Mouse (Mus musculus) heart, postnatal 36 days (tissue): Measurements from ENCODE around the gene Exosc9. TPM values are rescaled to one million over a fixed set of nuclear protein-coding genes. Genes with fewer than 3 reads are reported as not detected.
A peak's percentile ranks its signal among the peaks of the same experiment; 100 is the strongest.

Experiments
- DNase-seq, 2 experiments: peaks; one replicate each; pipeline ENCODE4 v3.0.0; 2021 to 2022
- intact Hi-C: fragments of 180-260 bp; cut with DNase I; formaldehyde crosslinking; loops from one replicate; pipeline ENCODE4 v1.15.1; 2025
- total RNA-seq, 2 experiments: library from RNA; stranded (reverse); gene quantifications; 2 replicates each; pipeline ENCODE4 v1.2.3; 2021

The Exosc9 gene
- 10 to 100 TPM; 17.0 to 18.4 TPM for total RNA-seq

DNA sequence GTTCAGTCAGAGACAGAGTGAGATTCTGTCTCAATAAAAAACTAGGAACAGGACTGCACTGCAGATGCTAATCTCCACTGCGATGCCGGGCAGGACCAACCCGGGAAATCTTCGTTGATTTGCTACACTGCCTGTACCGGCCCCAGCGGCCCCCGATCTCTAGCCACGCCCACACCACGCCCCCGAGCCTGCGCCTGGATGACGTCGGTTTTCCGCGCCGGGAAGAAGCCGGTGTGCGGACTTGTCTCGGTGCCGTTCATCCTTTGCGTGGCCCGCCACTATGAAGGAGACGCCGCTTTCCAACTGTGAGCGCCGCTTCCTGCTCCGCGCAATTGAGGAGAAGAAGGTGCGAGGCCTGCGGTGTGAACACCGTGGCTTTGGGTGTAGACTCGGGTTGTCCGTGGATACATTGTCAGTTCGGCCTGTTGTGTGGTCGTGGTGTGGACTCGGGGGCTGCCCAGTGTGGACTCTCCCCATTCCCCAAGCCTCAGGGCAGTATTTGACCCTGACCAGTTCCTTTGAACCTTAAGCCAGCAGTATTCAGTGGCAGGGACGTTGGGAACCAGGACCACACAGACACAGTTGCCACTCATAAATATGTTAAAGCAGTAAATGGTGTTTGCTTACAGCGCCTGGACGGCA lies at the start of gene Exosc9:
Gene Exosc9, plus strand, starts transcription at position 201 of the 642 bp plus-strand sequence.
- DNase-seq = peak; percentile 95 to 98
- intact Hi-C loops = loop anchor here (1.0 kb wide), 1 partner anchor 20 kb away; the partner anchor contains the start of gene Ccna2

DNA sequence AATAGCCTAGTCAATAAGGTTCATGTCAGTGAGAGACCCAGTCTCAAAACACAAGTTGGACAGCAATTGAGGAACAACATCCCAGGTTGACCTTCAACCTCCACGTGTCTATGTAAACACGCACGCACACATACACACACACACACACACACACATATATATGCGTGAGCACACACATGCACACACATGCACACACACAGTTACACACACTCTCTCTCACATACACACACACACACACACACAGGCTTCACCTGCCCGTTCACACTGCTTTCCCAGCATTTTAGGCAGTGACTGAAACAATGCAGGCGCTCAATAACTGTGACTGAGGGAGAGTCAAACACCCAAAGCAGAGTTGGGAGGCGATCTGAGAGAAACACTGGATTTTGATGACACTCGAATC lies 47.1 kb upstream of the Exosc9 start:
- intact Hi-C loops = no loop called here
- no peak for DNase-seq

DNA sequence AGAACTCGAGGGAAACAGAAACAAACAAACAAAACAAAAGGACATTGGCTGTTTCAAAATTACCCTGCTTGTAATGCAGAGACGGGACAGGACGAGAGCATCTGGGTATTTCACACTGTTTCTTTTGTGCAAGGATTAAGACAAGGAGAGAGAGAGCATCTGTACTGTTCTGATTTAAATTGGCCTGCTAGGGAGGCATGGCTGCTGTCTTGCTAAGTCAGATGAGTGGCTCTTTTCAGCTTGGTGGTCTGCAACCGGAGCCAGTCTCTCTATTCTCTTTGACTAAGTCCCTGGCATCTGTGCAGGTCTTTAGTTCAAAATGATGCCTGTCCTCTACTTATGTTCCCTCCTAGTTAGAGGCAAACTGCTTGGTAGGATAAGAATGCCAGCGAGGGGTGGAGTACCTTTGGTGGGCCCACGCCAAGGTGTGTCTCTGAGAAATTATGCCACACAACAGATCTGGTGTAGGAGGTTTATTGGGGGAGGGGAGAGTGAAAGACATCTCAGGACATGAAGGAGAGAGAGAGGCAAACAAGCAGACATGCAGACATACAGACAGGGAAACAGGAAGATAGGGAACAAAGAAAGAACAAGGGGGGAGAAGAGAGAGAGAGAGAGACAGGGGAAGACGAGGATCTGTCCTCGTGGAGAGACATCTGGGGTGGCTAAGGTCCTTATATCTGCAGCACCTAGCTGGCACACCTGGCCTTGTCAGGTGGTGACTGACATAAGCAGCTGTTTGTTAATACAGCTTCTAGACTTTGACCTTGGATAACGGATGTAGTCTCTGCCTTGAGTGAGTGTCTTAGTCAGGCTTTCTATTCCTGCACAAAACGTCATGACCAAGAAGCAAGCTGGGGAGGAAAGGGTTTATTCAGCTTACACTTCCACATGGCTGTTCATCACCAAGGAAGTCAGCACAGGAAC lies 46.3 kb upstream of the Exosc9 start:
- DNase-seq = no peak
- intact Hi-C loops = no loop called here

DNA sequence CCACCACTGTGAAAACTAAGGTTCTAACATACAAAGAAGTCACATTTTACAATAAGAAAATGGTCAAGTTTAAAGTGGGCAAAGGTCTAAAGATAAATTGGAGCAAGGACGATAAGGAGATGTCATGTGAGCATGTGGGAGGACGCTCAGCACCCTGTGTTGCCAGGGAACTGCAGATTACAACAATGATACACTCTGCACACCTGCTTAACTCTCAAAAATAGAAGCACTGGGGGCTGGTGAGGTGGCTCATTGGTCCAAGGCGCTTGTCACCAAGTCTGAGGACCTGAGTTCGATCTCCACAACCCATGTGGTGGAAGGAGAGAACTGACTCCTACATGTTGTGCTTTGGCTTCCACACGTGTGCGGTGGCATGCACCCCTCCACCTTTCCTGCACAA lies 40.9 kb upstream of the Exosc9 start:
- intact Hi-C loops = no loop called here
- DNase-seq = no peak

DNA sequence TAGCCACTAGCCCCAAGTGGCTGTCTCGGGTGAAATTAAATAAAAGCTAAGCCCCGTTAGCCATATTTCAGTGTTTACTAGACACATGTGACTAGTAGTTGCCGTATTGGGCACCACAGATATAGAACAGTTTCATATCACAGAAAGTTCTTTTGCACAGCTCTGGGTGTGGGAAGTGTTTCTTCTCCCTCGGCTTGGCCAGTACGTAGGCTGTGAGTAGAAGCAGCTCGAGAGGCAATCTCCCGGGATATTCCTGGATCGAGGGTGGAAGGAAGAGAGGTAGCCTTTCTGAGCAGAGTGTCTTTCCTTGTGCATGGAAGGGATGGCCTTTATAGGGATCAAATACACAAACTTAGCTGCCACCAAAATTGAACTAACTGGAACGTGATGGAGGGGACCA lies 36.2 kb upstream of the Exosc9 start:
- intact Hi-C loops = no loop called here

DNA sequence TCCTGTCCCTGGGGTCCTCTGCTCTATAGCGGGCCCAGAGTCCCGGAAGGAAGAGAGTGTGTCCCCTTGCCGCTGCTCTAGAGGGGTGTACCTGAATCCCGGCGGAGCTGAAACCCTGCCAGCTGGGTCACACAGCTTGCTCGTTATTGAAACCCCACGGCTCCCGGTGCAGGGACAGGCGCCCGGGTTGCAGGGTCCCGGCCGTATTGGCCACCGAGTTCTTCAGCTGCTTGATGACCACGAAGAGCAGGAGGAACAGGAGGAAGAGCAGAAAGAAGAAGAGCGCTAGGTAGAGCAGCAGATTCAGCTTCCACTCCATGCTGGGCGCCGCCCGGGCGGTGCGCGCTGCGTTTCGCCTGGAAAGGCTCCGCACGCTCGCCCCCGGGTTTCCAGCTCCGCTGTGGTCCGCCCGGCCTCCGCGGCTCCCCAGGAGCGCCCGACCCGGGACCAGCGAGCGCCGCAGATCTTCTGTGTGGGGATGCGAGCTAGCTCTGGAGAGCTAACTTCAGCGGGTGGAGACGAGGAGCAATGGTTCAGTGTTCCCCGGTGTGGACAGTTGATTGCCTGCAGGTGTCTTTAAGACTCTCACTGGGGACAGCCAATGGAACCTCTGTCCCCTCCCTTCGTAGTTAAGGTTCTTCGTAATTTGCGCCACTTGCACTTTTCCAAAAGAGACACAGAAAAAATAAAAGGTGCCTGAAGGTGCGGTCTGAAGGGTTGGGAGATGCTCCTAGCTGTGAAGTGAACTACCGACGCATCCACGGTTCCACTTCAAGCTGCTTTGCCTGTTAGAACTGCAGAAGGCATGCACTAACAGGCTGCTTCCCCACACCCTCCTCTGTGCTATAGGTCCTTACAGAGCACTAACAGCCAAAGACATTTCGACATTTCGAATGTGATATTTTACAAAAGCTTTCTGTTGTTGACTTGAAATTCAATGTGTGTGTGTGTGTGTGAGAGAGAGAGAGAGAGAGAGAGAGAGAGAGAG lies 31.0 kb upstream of the Exosc9 start, which contains the start of gene Gm11549:
Gene Gm11549, minus strand, starts transcription at position 741 of the 988 bp plus-strand sequence.
- intact Hi-C loops = no loop called here
- no peak for DNase-seq

More for the DNA sequence above, 36.2 kb upstream of the Exosc9 start:
- no peak for DNase-seq

DNA sequence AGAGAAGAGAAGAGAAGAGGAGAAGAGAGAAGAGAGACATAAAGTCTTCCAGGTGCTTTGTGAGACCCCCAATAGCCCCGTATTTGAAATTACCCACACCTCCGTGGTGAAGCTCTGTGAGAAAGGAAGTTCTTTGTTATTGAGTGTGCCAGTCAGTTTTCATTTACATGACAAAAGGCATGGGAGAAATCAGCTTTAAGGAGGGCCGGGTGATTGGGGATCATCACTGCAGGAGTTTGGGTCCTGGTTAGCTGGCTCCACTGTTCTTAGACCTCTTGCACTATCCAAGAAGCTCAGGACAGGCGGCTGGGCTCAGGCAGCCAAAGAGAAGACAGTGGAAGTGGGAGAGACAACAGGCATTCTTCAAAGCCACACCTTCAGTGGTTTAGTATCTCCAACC lies 30.3 kb upstream of the Exosc9 start:
- intact Hi-C loops = no loop called here
- DNase-seq = no peak

DNA sequence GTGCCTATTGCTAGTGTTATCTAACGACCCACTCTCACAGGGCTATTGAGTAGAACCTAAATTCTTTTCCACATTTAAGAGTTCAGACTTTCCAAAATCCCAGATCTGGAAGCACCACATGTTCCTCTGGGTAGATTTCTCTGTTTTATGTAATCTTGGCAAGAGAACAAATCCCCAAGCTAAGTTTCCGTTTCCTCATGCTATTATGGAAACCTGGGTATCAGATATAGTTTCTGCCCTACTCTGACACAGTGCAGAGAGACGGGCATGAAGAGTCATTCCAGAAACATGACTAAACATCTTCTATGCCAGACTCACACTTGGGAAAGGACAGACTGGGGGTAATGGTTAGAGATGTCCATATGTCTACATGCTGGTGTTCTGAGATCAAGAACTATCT lies 27.9 kb upstream of the Exosc9 start:
- intact Hi-C loops = no loop called here
- no peak for DNase-seq

DNA sequence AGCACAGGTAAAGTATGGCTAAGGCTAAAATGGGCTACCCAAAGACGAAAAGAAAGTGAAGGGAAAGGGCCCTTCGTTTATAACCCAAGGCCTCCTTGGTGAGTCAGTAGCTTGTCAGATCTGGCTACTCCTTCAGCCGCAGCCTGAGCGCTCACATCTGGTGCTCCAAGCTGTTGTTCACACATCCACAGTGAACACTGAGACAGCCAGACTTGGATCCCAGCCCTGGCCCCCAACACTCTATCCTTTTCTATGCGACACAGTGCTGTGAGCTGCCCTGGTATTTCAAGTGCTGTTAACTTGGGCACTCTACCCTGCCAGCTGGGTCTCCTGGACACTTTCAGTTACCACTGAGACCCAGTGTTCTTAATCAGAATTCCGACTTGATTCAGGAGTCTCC lies 22.1 kb upstream of the Exosc9 start:
- DNase-seq = peak; percentile 51 to 54
- intact Hi-C loops = no loop called here

DNA sequence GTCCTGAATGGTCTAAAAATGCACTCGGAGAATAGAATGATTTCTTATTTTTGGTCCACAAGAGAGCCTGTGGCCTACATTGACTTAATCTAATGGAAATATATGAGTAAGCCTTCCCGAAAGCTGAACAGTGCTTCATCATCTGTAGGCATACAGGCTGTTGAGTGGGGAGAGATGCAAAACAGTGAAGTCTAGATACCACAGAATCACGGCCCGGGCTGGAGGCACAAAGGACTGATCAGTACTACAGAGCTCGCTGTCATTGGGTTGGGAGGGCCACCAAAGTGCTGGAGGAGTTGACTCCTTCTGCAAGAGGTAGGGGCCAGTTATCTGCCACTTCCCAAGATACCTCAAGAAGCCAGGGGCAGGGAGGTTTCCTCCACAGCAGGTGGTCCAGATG lies 21.6 kb upstream of the Exosc9 start:
- intact Hi-C loops = no loop called here
- DNase-seq = no peak

DNA sequence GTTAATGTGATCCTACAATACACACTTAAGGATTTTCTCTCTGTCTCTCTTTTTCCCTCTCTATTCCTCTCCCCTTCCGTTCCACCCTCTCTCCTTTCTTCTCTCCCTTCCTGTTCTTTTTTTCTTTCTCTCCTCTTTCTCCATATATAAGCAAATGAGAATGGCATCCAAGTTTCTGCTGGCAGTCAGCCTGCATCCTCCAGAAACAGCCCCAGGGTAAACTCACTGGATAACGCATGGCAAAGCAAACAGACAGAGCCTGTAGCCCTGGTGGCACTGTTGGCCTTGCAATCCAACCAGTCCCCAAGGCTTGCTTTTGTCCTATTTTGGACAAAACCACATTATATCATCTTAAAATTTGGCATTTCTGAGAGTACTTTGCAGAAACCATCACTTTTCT lies 21.2 kb upstream of the Exosc9 start:
- DNase-seq = no peak
- intact Hi-C loops = no loop called here

DNA sequence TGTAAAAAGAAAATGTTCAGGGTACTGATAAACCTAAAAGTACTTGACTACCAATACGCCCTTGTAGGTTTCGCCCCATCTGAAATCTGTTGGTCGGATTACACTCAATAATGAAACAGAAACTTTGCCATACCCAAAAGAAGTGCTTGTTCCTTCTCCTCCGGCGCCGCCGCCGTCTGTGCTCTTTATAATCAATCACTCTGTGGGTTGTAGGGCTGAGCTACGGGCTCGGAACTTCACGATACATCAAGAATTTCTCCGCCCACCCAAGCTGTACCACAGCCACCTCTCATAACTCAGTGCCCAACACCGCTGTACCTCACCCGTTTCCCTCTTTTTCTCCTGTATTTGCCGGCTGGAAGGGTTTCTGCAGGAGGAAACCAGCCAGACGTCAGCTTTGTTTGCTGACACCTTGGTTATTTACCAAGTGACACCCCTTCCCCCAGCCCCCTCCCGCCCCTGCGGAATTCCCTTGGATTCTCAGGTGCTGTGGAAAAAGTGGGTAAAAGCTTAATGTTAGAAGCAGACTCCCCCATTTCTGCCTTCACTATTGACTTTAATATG lies 20.3 kb upstream of the Exosc9 start:
- intact Hi-C loops = no loop called here
- no peak for DNase-seq

DNA sequence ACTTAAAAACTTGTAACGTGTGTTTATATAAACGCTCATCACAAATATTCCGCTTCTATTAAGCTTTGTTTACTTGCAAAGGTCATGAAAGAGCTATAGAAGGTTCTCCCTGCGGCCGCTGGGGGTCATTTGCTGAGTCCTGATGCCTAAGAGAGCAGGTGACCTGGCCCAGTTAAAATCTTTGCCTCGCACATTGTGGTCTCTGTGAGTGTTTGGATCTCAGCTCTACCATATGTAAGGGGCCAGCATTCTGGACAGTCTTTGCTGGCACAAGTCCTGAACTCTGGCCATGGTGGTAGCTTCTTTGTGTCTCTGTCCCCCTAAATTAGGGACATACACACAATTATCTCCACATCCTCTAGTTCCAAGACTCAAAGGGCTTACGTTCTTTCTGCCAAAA lies 19.7 kb upstream of the Exosc9 start:
- intact Hi-C loops = no loop called here
- DNase-seq = no peak

DNA sequence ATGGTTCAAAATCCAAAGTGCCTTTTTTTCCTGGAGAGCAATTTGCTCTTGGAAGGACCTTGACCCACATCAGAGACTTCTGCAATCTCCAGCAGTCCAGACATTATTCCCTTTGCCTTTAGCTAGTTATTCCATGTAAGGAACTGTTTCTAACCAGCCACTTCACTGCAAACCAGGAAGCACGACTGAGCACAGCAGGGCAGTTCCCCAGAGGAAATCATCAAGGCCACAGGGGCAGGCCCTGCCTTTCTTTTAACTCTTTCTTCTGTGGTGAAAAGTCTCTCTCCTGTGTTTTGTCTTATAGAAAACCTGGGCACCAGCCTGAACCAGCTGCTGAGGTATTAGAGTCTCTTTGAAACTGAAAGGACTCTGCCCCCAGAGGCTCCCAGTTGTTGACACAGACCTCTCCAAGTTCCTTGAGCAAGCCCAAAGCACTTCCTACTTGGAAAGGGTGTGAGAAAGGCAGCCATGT lies 19.2 kb upstream of the Exosc9 start:
- intact Hi-C loops = no loop called here
- no peak for DNase-seq

DNA sequence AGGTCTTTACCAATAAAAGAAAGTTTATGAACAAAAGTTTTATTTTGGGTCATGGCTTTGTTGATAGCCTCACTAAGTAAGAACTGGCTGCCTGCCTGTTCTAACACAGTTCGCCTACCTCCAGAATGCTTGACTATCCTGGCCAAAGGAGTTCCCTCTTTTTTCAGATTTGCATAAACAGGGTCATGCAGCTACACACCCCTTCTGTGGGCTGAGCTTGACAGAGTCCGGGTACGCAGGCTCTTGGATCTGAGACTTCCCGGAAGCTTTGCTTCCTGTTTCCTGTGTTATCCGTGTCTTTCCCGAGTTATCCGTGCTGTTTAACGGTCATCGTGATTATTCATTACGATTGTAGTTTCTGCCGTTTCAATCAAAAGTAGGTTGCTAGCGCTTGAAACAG lies 16.4 kb upstream of the Exosc9 start:
- DNase-seq = no peak

DNA sequence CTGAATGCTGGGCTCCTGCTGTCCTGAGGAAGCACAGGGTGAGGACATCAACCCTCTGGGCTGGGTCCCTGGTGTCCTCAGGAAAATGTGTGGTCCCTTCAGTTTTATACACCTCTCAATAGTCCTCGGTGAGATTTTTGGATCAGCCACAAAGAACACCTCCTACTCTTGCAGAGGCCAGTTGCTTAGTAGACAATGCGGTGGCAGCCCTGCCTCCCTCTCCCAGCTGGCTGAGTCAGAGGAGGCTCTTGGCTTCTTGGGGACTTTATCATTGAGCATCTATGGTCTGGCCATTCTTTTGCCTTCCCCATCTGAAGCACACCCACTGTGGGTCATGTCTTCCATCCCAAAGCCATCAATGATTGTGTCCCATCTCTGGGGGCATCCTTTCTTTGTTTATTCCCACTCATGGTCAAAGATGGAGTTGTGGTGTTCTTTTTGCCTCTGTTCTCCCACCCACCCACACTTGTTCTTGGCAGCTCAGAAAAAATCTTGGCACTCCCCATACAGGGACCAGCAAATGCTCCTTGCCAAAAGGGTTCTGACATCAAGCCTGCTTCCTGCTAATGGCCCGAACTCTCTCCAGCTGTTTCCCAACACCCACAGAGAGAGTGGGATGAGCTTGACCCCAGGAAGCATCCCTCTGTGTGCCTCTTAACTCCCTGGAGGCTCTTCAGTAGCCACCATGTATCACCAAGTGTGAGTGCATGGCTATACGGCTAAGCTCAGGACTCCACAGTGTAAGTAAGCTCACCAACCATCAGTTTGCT lies 14.5 kb upstream of the Exosc9 start:
- DNase-seq = no peak
- intact Hi-C loops = no loop called here

More for the DNA sequence above, 16.4 kb upstream of the Exosc9 start:
- intact Hi-C loops = no loop called here

DNA sequence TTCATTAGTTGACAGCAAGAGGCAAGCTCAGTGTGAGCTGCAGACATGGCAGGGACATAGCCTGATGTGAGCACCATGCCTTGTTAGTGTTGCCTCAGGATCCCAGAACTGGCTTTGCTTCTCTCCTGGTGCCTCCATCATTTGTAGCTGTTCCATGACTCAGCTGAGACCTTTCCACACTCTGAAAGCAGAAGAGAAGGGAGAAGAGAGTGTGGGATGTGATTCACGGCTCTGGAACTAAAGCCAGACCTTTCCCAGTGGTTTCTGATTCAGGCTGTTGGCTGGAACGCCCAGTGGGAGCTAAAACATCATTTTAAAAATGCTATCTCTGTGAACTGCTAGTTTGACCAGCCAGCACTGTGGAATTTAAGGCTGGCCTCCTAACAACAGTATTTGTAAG lies 11.7 kb upstream of the Exosc9 start:
- no peak for DNase-seq
- intact Hi-C loops = no loop called here

DNA sequence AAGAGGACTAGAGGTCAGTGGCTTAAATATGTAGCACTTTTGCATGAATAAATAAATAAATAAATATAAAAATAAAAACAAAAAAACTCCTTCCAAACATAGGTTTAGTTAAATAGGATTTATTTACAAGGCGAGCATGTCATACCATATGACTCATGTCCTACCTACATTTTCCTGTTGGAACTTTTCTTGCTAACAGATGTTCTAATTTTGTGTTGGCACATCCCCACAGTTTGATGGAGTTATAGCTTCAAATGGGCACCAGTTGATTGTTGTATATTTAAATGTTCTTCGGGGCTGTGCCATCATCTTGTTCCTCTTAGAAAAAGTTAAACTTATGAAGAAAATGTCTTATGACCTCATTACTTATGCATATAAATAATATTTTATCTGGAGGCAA lies 11.0 kb upstream of the Exosc9 start:
- intact Hi-C loops = no loop called here
- no peak for DNase-seq

DNA sequence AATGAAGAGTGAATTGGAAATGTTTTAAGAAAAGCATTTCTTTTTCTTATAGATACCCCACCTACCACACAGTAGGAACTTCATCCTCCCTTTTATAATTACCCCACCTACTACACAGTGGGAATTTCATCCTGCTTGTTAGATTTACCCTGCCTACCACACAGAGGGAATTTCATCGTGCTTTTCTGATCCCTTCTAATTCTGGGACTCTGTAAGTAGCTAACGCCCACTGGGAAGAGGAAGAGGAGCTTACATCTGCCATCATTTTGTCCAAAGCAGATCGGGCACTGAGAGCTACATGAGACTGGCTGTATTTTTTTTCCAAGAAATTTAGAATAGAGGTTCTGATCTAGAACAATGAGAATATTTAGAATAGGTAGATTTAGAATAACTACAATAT lies 7.4 kb upstream of the Exosc9 start:
- intact Hi-C loops = no loop called here
- DNase-seq = no peak

DNA sequence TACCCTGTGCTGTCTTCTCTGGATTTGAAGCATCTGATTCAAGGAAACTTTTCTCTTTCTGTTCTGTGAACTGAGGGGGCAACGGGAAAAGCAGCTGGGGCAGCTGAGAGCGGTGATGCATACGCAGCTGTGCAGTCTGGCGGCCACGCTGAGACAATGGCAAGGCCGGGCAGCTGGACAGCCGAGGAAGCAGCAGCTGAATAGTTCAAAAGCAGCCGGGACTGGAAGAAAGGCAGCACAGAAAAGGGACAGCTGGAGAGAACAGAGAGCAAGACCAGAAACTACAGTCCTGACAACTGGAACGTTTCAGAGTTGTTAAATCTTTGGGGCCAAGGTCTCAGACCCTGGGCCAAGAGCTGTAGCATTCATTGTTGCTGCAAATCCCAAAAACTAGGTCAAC lies 1.1 kb upstream of the Exosc9 start:
- intact Hi-C loops = no loop called here
- peak; percentile 19 to 40 for DNase-seq
